Mouse (Mus musculus): ENCODE data around the gene Izumo2.

DNA sequence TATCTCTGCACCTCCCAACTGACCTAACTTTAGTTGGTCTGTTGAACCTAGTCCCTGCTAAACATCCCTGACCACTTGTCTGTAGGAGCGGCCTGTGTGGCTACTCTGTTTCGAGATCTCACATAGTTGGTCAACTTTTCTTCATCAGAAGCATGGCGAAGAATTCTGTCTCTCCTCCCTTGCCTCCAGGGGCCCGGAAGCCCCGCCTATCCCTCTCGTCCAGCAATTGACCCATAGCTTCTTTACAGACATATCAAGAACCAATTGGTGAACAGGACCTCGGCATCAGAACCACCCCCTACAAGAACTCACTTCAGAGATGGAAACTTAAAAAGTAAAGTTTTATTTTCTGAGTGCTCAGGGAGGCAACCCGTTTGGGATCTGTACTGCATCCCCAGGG, 5.6 kb upstream of the Izumo2 start:
- TF ChIP-seq E2F4 (IDR thresholded peaks at IDR 0.05; ENCODE audit: borderline replicate concordance, low read depth, low read length) = no peak
- TF ChIP-seq RCOR1 (IDR thresholded peaks at IDR 0.05; ENCODE audit: low read depth, low read length) = no peak
- TF ChIP-seq MYC (IDR thresholded peaks at IDR 0.05; ENCODE audit: low read depth, low read length) = no peak
- TF ChIP-seq POLR2A (IDR thresholded peaks at IDR 0.05; ENCODE audit: control insufficient read depth in 1 of 2, insufficient read depth in 1 of 2, low read depth in 1 of 2, low read length in 2 of 2, poor library complexity in 1 of 2) = no peak
- no peak for TF ChIP-seq KAT2A (conservative IDR thresholded peaks at IDR 0.05; ENCODE audit: low read depth, low read length)
- TF ChIP-seq EP300 (IDR thresholded peaks at IDR 0.05; ENCODE audit: low read depth in 1 of 2, low read length in 2 of 2) = no peak
- TF ChIP-seq ZNF384 (IDR thresholded peaks at IDR 0.05; ENCODE audit: low read depth, low read length) = no peak
- TF ChIP-seq CTCF (IDR thresholded peaks at IDR 0.05 in 2 of 3, conservative IDR thresholded peaks at IDR 0.05 in 1 of 3; ENCODE audit: control insufficient read depth in 1 of 3, insufficient read depth in 1 of 3, low read depth in 2 of 3, low read length in 3 of 3, poor library complexity in 1 of 3, severe bottlenecking in 1 of 3) = no peak
- no peak for TF ChIP-seq MAFK (IDR thresholded peaks at IDR 0.05; ENCODE audit: borderline replicate concordance, low read depth, low read length)
- TF ChIP-seq ZKSCAN1 (IDR thresholded peaks at IDR 0.05; ENCODE audit: low read depth, low read length) = no peak

Data from MEL (cell line).